11 mouse cellular contexts compared by ENCODE assay signal in the genomic region with DNA sequence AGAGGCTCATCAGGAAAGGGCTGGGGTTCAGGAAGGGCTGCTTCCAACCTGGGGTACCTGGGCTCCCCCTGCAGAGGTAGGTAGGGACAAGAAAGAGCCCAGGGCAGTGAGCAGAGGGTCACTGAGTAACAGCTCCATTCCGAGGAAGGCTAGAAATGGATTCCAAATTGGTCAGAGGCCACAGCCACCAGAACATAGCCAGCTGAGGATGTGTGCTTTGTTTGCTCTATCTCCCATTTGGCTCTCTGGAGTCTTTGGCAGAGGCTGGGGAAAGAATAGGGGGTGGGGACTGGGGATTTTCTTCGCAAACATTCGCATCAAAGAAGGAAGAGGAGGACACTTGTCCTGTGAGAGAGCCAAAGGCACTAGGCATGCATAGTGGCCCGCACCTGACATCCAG. TPM values are rescaled to one million over a fixed set of nuclear protein-coding genes. Genes with fewer than 3 reads are reported as not detected.
DNase-seq lines count a peak whose midpoint lies in the region; ATAC-seq and TF ChIP-seq lines count a peak whose summit lies in the region.
"Had no signal": no experiment of that assay in that cellular context is flagged by ENCODE, and none has a peak within 500 bp of the region (broad histone marks: within the 10 kb centered on the region; RNA-seq: fewer than 3 reads in every experiment).

No protein-coding gene starts in this region.

- no peak for TF ChIP-seq CTCF in spleen, adult 2 months (IDR thresholded peaks at IDR 0.05; ENCODE audit: extremely low read depth, insufficient read depth, insufficient read length, insufficient replicate concordance)

- H3K36me3 ChIP-seq in spleen, adult 2 months (ENCODE audit: control insufficient read depth, insufficient read depth, low read length): no peaks in the 10 kb centered on the region
- no peaks in the 10 kb centered on the region for H3K36me3 ChIP-seq in stomach, embryonic 16.5 days (ENCODE audit: control insufficient read depth, insufficient read depth, low read length)

- H3K4me2 ChIP-seq in stomach, embryonic 16.5 days (ENCODE audit: low read depth, low read length): no peak overlapping the region

- H3K4me1 ChIP-seq in spleen, adult 2 months (ENCODE audit: control insufficient read depth, insufficient read depth, insufficient read length): no peaks in the 10 kb centered on the region; the same call in 1 of the 2 replicates
- H3K4me1 ChIP-seq in stomach, embryonic 16.5 days (ENCODE audit: control insufficient read depth, insufficient read depth, low read length): no peaks in the 10 kb centered on the region

- no peak for TF ChIP-seq POLR2A in spleen, adult 2 months (IDR thresholded peaks at IDR 0.05; ENCODE audit: low read depth, low read length)

- no peak overlapping the region for H3K9ac ChIP-seq in stomach, embryonic 16.5 days (ENCODE audit: low read length)

- no peaks in the 10 kb centered on the region for H3K27me3 ChIP-seq in spleen, adult 2 months (ENCODE audit: control insufficient read depth, insufficient read depth, low read length)
- no peaks in the 10 kb centered on the region for H3K27me3 ChIP-seq in stomach, embryonic 16.5 days (ENCODE audit: control insufficient read depth, insufficient read depth, low read length)

- 84% methylated on average over 4 of the region's 4 CpGs for WGBS in spleen, adult 2 months
- 40% methylated on average over 4 of the region's 4 CpGs for WGBS in stomach, embryonic 16.5 days

- no peak for ATAC-seq in stomach, embryonic 16.5 days (ENCODE audit: insufficient read depth, low FRiP score)
- no peak for ATAC-seq in erythroblast, adult 5-6 weeks (replicated peaks; ENCODE audit: low FRiP score, poor library complexity, severe bottlenecking)

- H3K27ac ChIP-seq in spleen, adult 2 months (ENCODE audit: insufficient read depth, low read length): peak overlapping the region; percentile 75
- H3K27ac ChIP-seq in stomach, embryonic 16.5 days (ENCODE audit: low read length): peak overlapping the region; percentile 69; the same call in 1 of the 2 replicates

- peak; percentile 47 for DNase-seq in gastrocnemius, adult 18-20 months (ENCODE audit: low spot score)
- DNase-seq in gastrocnemius, postnatal 4 days (ENCODE audit: low spot score in 2 of 2): no peak
- no peak for DNase-seq in spleen, adult 2 months (ENCODE audit: low read depth in 1 of 2, low spot score in 2 of 2)
- no peak for DNase-seq in spleen, postnatal 4 days (ENCODE audit: low spot score in 2 of 2)
- peak; percentile 62 for DNase-seq in kidney, postnatal 14 days
- DNase-seq in urinary bladder, adult 18-20 months (ENCODE audit: low spot score in 2 of 2): no peak
- DNase-seq: cerebellum, adult 11-12 months had no signal

- H3K9me3 ChIP-seq in stomach, embryonic 16.5 days (replicated peaks; ENCODE audit: control insufficient read depth, low read length): no peaks in the 10 kb centered on the region

- H3K4me3 ChIP-seq in spleen, adult 2 months (ENCODE audit: extremely low read depth, insufficient read depth, insufficient read length): no peak overlapping the region
- no peak overlapping the region for H3K4me3 ChIP-seq in stomach, embryonic 16.5 days (replicated peaks; ENCODE audit: low read length)

RNA-seq across cellular contexts. Expression of gene Cd300lg, which starts 10.6 kb away (rescaled TPM):
- 10 to 100 TPM; 16.1 to 19.0 TPM for total RNA-seq in gastrocnemius, adult 18-20 months (2021)
- 10 to 100 TPM; 12.8 to 13.2 TPM for total RNA-seq in gastrocnemius, postnatal 4 days (2021)
- polyA plus RNA-seq in spleen, adult 2 months (2012; rRNA removed): 12.3 and 12.8 TPM in 2 replicates
- polyA plus RNA-seq in stomach, embryonic 16.5 days (2015; fragmentation: Nextera tagmentation; extraction: Ambion mirVana): 2.9 and 3.5 TPM in 2 replicates
- total RNA-seq in erythroblast, adult 5-6 weeks (2015; ENCODE audit: low replicate concordance): 2.1 and 7.1 TPM in 2 replicates
- total RNA-seq in erythroblast, adult 5-6 weeks (2017; ENCODE audit: low replicate concordance): 0.42 and 0.77 TPM in 2 replicates

RNA-seq across cellular contexts. Expression of gene Mpp3, which starts 23.7 kb away (rescaled TPM):
- 10 to 100 TPM; 15.7 to 24.5 TPM for total RNA-seq in gastrocnemius, adult 18-20 months (2021)
- total RNA-seq in gastrocnemius, postnatal 4 days (2021): 10 to 100 TPM; 55.8 to 95.9 TPM
- 2.1 and 2.7 TPM in 2 replicates for polyA plus RNA-seq in spleen, adult 2 months (2012; rRNA removed)
- 7.4 and 9.6 TPM in 2 replicates for polyA plus RNA-seq in stomach, embryonic 16.5 days (2015; fragmentation: Nextera tagmentation; extraction: Ambion mirVana)
- 0.84 TPM in 1 of 2 replicates, not detected in the other for total RNA-seq in erythroblast, adult 5-6 weeks (2015; ENCODE audit: low replicate concordance)
- 0.14 TPM in 1 of 2 replicates, not detected in the other for total RNA-seq in erythroblast, adult 5-6 weeks (2017; ENCODE audit: low replicate concordance)

RNA-seq across cellular contexts. Expression of gene Mpp2, which starts 36.4 kb away (rescaled TPM):
- 1 to 10 TPM; 1.0 to 1.2 TPM for total RNA-seq in gastrocnemius, adult 18-20 months (2021)
- 1 to 10 TPM; 1.7 to 2.5 TPM for total RNA-seq in gastrocnemius, postnatal 4 days (2021)
- polyA plus RNA-seq in spleen, adult 2 months (2012; rRNA removed): 7.5 TPM in 2 replicates
- 7.9 and 8.3 TPM in 2 replicates for polyA plus RNA-seq in stomach, embryonic 16.5 days (2015; fragmentation: Nextera tagmentation; extraction: Ambion mirVana)
- 7.7 and 12.7 TPM in 2 replicates for total RNA-seq in erythroblast, adult 5-6 weeks (2015; ENCODE audit: low replicate concordance)
- total RNA-seq in erythroblast, adult 5-6 weeks (2017; ENCODE audit: low replicate concordance): 14.2 and 20.6 TPM in 2 replicates

RNA-seq across cellular contexts. Expression of gene Ppy, which starts 49.2 kb away (rescaled TPM):
- total RNA-seq in gastrocnemius, adult 18-20 months (2021): not detected
- total RNA-seq in gastrocnemius, postnatal 4 days (2021): not detected
- polyA plus RNA-seq in spleen, adult 2 months (2012; rRNA removed): 0.29 and 0.50 TPM in 2 replicates
- polyA plus RNA-seq in stomach, embryonic 16.5 days (2015; fragmentation: Nextera tagmentation; extraction: Ambion mirVana): 6.0 and 6.7 TPM in 2 replicates
- not detected in 2 replicates for total RNA-seq in erythroblast, adult 5-6 weeks (2015; ENCODE audit: low replicate concordance)
- not detected in 2 replicates for total RNA-seq in erythroblast, adult 5-6 weeks (2017; ENCODE audit: low replicate concordance)
- polyA plus RNA-seq: limb, embryonic 14.5 days; stomach, embryonic 14.5 days had no signal

RNA-seq across cellular contexts. Expression of gene Pyy, which starts 55.7 kb away (rescaled TPM):
- not detected for total RNA-seq in gastrocnemius, adult 18-20 months (2021)
- not detected for total RNA-seq in gastrocnemius, postnatal 4 days (2021)
- 0.72 TPM in 1 of 2 replicates, not detected in the other for polyA plus RNA-seq in spleen, adult 2 months (2012; rRNA removed)
- 40.5 and 56.0 TPM in 2 replicates for polyA plus RNA-seq in stomach, embryonic 16.5 days (2015; fragmentation: Nextera tagmentation; extraction: Ambion mirVana)
- total RNA-seq in erythroblast, adult 5-6 weeks (2015; ENCODE audit: low replicate concordance): not detected in 2 replicates
- not detected in 2 replicates for total RNA-seq in erythroblast, adult 5-6 weeks (2017; ENCODE audit: low replicate concordance)
- polyA plus RNA-seq: limb, embryonic 14.5 days had no signal

Comparison
In these comparisons a context has a peak if more than half of its experiments do, and no peak if none do; other contexts are left out.
1. DNase-seq: peak in gastrocnemius, adult 18-20 months (single experiment) and kidney, postnatal 14 days (single experiment); none in gastrocnemius, postnatal 4 days (0 of 2), spleen, adult 2 months (0 of 2), spleen, postnatal 4 days (0 of 2) and urinary bladder, adult 18-20 months (0 of 2).
2. RNA of gene Mpp3, which starts 23.7 kb away (total RNA-seq): 55.8 to 95.9 TPM in gastrocnemius, postnatal 4 days and 15.7 to 24.5 TPM in gastrocnemius, adult 18-20 months; 0.14 to 0.84 TPM in erythroblast, adult 5-6 weeks; every median in the first group is over 4 times any median in the second.